Mouse (Mus musculus): ENCODE data around the gene Adprh. TPM values are rescaled to one million over a fixed set of nuclear protein-coding genes. Genes with fewer than 3 reads are reported as not detected.
"Not testable (repeated sequence)": the region's sequence is repeated elsewhere in the genome, so short reads cannot be mapped to it uniquely, and the experiment has no call there.

The Adprh gene
- polyA plus RNA-seq, 1 experiment from 2014 or later, result 159 TPM

GRCm38 (mm10) chr16:38446141-38446540 lies 6.4 kb downstream of the Adprh start:
- DNase-seq (ENCODE audit: low spot score); H3K27ac ChIP-seq; H3K4me3 ChIP-seq; H3K27me3 ChIP-seq (ENCODE audit: low read depth, poor library complexity, severe bottlenecking); H3K4me1 ChIP-seq; H3K9me3 ChIP-seq (replicated peaks): not testable (repeated sequence)
- WGBS, result 96% methylated on average over 2 of the region's 2 CpGs
- peaks cover 86% of the 10 kb centered on the region for H3K36me3 ChIP-seq

GRCm38 (mm10) chr16:38445576-38445975 lies 6.9 kb downstream of the Adprh start:
- Histone ChIP-seq H3K4me1 (no peaks in the 10 kb centered on the region), H3K27ac (no peak overlapping the region), H3K4me3 (no peak overlapping the region), H3K9me3 (replicated peaks) (no peaks in the 10 kb centered on the region), H3K36me3 (peaks cover 83% of the 10 kb centered on the region), H3K27me3 (ENCODE audit: low read depth, poor library complexity, severe bottlenecking) (no peaks in the 10 kb centered on the region)
- 95% methylated on average over 20 of the region's 20 CpGs for WGBS
- DNase-seq (ENCODE audit: low spot score), result no peak

- no peak overlapping the region for H3K4me3 ChIP-seq
- H3K36me3 ChIP-seq, result peaks cover 78% of the 10 kb centered on the region
- H3K4me1 ChIP-seq, result no peaks in the 10 kb centered on the region
- no peaks in the 10 kb centered on the region for H3K27me3 ChIP-seq (ENCODE audit: low read depth, poor library complexity, severe bottlenecking)
- WGBS, result 84% methylated on average over 1 of the region's 1 CpGs
- H3K9me3 ChIP-seq (replicated peaks), result no peaks in the 10 kb centered on the region
- no peak overlapping the region for H3K27ac ChIP-seq
- no peak for DNase-seq (ENCODE audit: low spot score)
These were observed 7.5 kb downstream of the Adprh start for GRCm38 (mm10) chr16:38445046-38445445.

- DNase-seq (ENCODE audit: low spot score), result no peak
- H3K27me3 ChIP-seq (ENCODE audit: low read depth, poor library complexity, severe bottlenecking), result no peaks in the 10 kb centered on the region
- no peak overlapping the region for H3K27ac ChIP-seq
- H3K4me3 ChIP-seq, result no peak overlapping the region
- WGBS, result 95% methylated on average over 7 of the region's 7 CpGs
- peaks cover 67% of the 10 kb centered on the region for H3K36me3 ChIP-seq
- no peaks in the 10 kb centered on the region for H3K9me3 ChIP-seq (replicated peaks)
- H3K4me1 ChIP-seq, result no peaks in the 10 kb centered on the region
These were observed 8.6 kb downstream of the Adprh start for GRCm38 (mm10) chr16:38443721-38444464.

- peaks cover 50% of the 10 kb centered on the region for H3K36me3 ChIP-seq
- WGBS, result 89% methylated on average over 8 of the region's 8 CpGs
- H3K4me3 ChIP-seq, result no peak overlapping the region
These were observed 10.3 kb downstream of the Adprh start for GRCm38 (mm10) chr16:38442216-38442615.

GRCm38 (mm10) chr16:38441611-38442010 lies 10.9 kb downstream of the Adprh start:
- Histone ChIP-seq H3K27ac (no peak overlapping the region), H3K4me3 (no peak overlapping the region), H3K9me3 (replicated peaks) (no peaks in the 10 kb centered on the region), H3K36me3 (peaks cover 44% of the 10 kb centered on the region), H3K27me3 (ENCODE audit: low read depth, poor library complexity, severe bottlenecking) (no peaks in the 10 kb centered on the region), H3K4me1 (no peaks in the 10 kb centered on the region)
- DNase-seq (ENCODE audit: low spot score), result no peak
- 94% methylated on average over 5 of the region's 5 CpGs for WGBS

More at GRCm38 (mm10) chr16:38442216-38442615, 10.3 kb downstream of the Adprh start:
- Histone ChIP-seq H3K27me3 (ENCODE audit: low read depth, poor library complexity, severe bottlenecking) (no peaks in the 10 kb centered on the region), H3K4me1 (no peaks in the 10 kb centered on the region), H3K27ac (no peak overlapping the region), H3K9me3 (replicated peaks) (no peaks in the 10 kb centered on the region)
- no peak for DNase-seq (ENCODE audit: low spot score)

- WGBS, result 85% methylated on average over 6 of the region's 6 CpGs
- no peaks in the 10 kb centered on the region for H3K27me3 ChIP-seq (ENCODE audit: low read depth, poor library complexity, severe bottlenecking)
- DNase-seq (ENCODE audit: low spot score), result no peak
These were observed 12.1 kb downstream of the Adprh start for GRCm38 (mm10) chr16:38440403-38440802.

GRCm38 (mm10) chr16:38439190-38439589 lies 13.3 kb downstream of the Adprh start:
- H3K4me1 ChIP-seq, result no peaks in the 10 kb centered on the region
- peaks cover 19% of the 10 kb centered on the region for H3K36me3 ChIP-seq
- no peak for DNase-seq (ENCODE audit: low spot score)
- H3K9me3 ChIP-seq (replicated peaks), result no peaks in the 10 kb centered on the region
- H3K27me3 ChIP-seq (ENCODE audit: low read depth, poor library complexity, severe bottlenecking), result no peaks in the 10 kb centered on the region
- 82% methylated on average over 1 of the region's 1 CpGs for WGBS
- H3K27ac ChIP-seq, result no peak overlapping the region
- H3K4me3 ChIP-seq, result no peak overlapping the region

More at GRCm38 (mm10) chr16:38440403-38440802, 12.1 kb downstream of the Adprh start:
- Histone ChIP-seq H3K4me3 (no peak overlapping the region), H3K27ac (no peak overlapping the region), H3K9me3 (replicated peaks) (no peaks in the 10 kb centered on the region), H3K4me1 (no peaks in the 10 kb centered on the region), H3K36me3 (peaks cover 32% of the 10 kb centered on the region)

GRCm38 (mm10) chr16:38434295-38434795 lies 18.2 kb downstream of the Adprh start:
- no peak overlapping the region for H3K4me3 ChIP-seq
- H3K9me3 ChIP-seq (replicated peaks), result no peaks in the 10 kb centered on the region
- WGBS, result 85% methylated on average over 4 of the region's 4 CpGs
- H3K36me3 ChIP-seq, result no peaks in the 10 kb centered on the region
- H3K27me3 ChIP-seq (ENCODE audit: low read depth, poor library complexity, severe bottlenecking), result no peaks in the 10 kb centered on the region
- no peak for DNase-seq (ENCODE audit: low spot score)
- H3K27ac ChIP-seq, result no peak overlapping the region
- H3K4me1 ChIP-seq, result peaks cover 11% of the 10 kb centered on the region; the same call in 1 of the 2 replicates

GRCm38 (mm10) chr16:38433514-38433913 lies 19.0 kb downstream of the Adprh start:
- Histone ChIP-seq H3K27me3 (ENCODE audit: low read depth, poor library complexity, severe bottlenecking) (no peaks in the 10 kb centered on the region), H3K36me3 (no peaks in the 10 kb centered on the region), H3K4me1 (peaks cover 11% of the 10 kb centered on the region; the same call in 1 of the 2 replicates), H3K27ac (no peak overlapping the region), H3K9me3 (replicated peaks) (no peaks in the 10 kb centered on the region), H3K4me3 (no peak overlapping the region)
- 87% methylated on average over 8 of the region's 8 CpGs for WGBS
- no peak for DNase-seq (ENCODE audit: low spot score)

- no peaks in the 10 kb centered on the region for H3K27me3 ChIP-seq (ENCODE audit: low read depth, poor library complexity, severe bottlenecking)
- peaks cover 11% of the 10 kb centered on the region; the same call in 1 of the 2 replicates for H3K4me1 ChIP-seq
- DNase-seq (ENCODE audit: low spot score), result no peak
- 89% methylated on average over 11 of the region's 11 CpGs for WGBS
- H3K27ac ChIP-seq, result no peak within 1 kb of the TSS
- no peak within 1 kb of the TSS for H3K4me3 ChIP-seq
- H3K36me3 ChIP-seq, result no peaks in the 10 kb centered on the region
- no peaks in the 10 kb centered on the region for H3K9me3 ChIP-seq (replicated peaks)
These were observed 19.7 kb downstream of the Adprh start, which contains the start of gene Pla1a for GRCm38 (mm10) chr16:38432498-38433425. Gene Pla1a (minus strand): TSS chr16:38433145.

GRCm38 (mm10) chr16:38431446-38432185 lies 20.9 kb downstream of the Adprh start:
- peaks cover 11% of the 10 kb centered on the region; the same call in 1 of the 2 replicates for H3K4me1 ChIP-seq
- WGBS, result 77% methylated on average over 13 of the region's 13 CpGs
- no peak overlapping the region for H3K4me3 ChIP-seq
- DNase-seq (ENCODE audit: low spot score), result no peak
- H3K36me3 ChIP-seq, result no peaks in the 10 kb centered on the region
- no peaks in the 10 kb centered on the region for H3K9me3 ChIP-seq (replicated peaks)
- no peaks in the 10 kb centered on the region for H3K27me3 ChIP-seq (ENCODE audit: low read depth, poor library complexity, severe bottlenecking)
- H3K27ac ChIP-seq, result no peak overlapping the region
